Mouse (Mus musculus) liver, embryonic 14.5 days (tissue): ENCODE data around the gene Slc7a5. TPM values are rescaled to one million over a fixed set of nuclear protein-coding genes. Genes with fewer than 3 reads are reported as not detected.
A peak's percentile ranks its signal among the peaks of the same experiment; 100 is the strongest.

Source experiments
- ATAC-seq: fragments of 200-750 bp; cut with Nextera tagmentation; 2 replicates; pipeline ENCODE4 v1.8.0; 2017; ENCODE audit warnings: moderate number of reproducible peaks, mild to moderate bottlenecking, moderate library complexity; ENCODE audit not compliant: insufficient read depth
- DNase-seq, 3 experiments: peaks; one replicate each; pipeline ENCODE4 v3.0.0-alpha.2; 2012 to 2013; ENCODE audit warnings: low read depth in 3 of 3, low spot score in 3 of 3
- H3K27ac ChIP-seq: fragments of 300-500 bp; sonication (generic); 2 replicates; pipeline ENCODE4 v1.5.1; 2014; ENCODE audit warnings: moderate library complexity, mild to moderate bottlenecking, control low read depth, inconsistent platforms
- H3K27me3 ChIP-seq: fragments of 300-500 bp; sonication (generic); 2 replicates; pipeline ENCODE4 v1.6.1; 2014; ENCODE audit warnings: mild to moderate bottlenecking, low read length, moderate library complexity; ENCODE audit not compliant: control insufficient read depth, insufficient read depth
- H3K36me3 ChIP-seq: fragments of 300-500 bp; sonication (generic); replicated peaks from 2 replicates; pipeline ENCODE4 v1.6.1; 2014; ENCODE audit warnings: low read depth; ENCODE audit not compliant: control insufficient read depth, insufficient read depth
- H3K4me1 ChIP-seq, 2 experiments: fragments of 200-500 bp in 1 of 2; fragments of 300-500 bp in 1 of 2; sonication (generic) in 1 of 2; replicated peaks; 2 replicates each; pipeline ENCODE4 v1.6.1; 2012 to 2014; ENCODE audit warnings: antibody characterized with exemption in 1 of 2, inconsistent platforms in 1 of 2, low read length in 1 of 2; ENCODE audit not compliant: control insufficient read depth in 2 of 2, insufficient read depth in 2 of 2
- H3K4me2 ChIP-seq: fragments of 300-500 bp; sonication (generic); 2 replicates; pipeline ENCODE4 v1.6.1; 2014; ENCODE audit warnings: low read depth, mild to moderate bottlenecking, control low read depth, moderate library complexity
- H3K4me3 ChIP-seq, 2 experiments: fragments of 200-500 bp in 1 of 2; fragments of 300-500 bp in 1 of 2; sonication (generic) in 1 of 2; 2 replicates each; pipeline ENCODE4 v1.5.1; 2012 to 2014; ENCODE audit warnings: low read depth in 2 of 2, low read length in 2 of 2, mild to moderate bottlenecking in 2 of 2, control low read depth in 1 of 2, inconsistent platforms in 1 of 2, moderate library complexity in 1 of 2; ENCODE audit not compliant: insufficient read depth in 1 of 2
- H3K9ac ChIP-seq: fragments of 300-500 bp; sonication (generic); replicated peaks from 2 replicates; pipeline ENCODE4 v1.6.1; 2014; ENCODE audit warnings: mild to moderate bottlenecking, control low read depth, moderate library complexity
- H3K9me3 ChIP-seq: fragments of 300-500 bp; sonication (generic); 2 replicates; pipeline ENCODE4 v1.6.1; 2016; ENCODE audit warnings: low read length, mixed read lengths; ENCODE audit not compliant: control insufficient read depth
- CTCF ChIP-seq: IDR thresholded peaks from 2 replicates; pipeline ENCODE4 v1.5.1; 2016; ENCODE audit warnings: antibody characterized with exemption, low read depth, control low read depth
- EP300 ChIP-seq: IDR thresholded peaks from 2 replicates; pipeline ENCODE4 v1.6.1; 2016; ENCODE audit warnings: antibody characterized with exemption, low read depth
- WGBS: fragments of 180-500 bp; shearing (Covaris S2); extraction: QIAGEN DNeasy Blood & Tissue Kit; methylation state at CpG from one replicate; pipeline ENCODE4 v1.1.7; 2014; ENCODE audit not compliant: insufficient replicate concordance; 5-methylcytosine and 5-hydroxymethylcytosine counted together
- polyA plus RNA-seq, 2 experiments: library from polyadenylated mRNA; depleted of rRNA in 1 of 2; stranded (reverse) in 1 of 2; unstranded in 1 of 2; fragments of >200 nt; fragmentation: Nextera tagmentation in 1 of 2; extraction: Ambion mirVana in 1 of 2; gene quantifications; 2 replicates each; pipeline versions ENCODE4 v1.2.1 to v1.2.3; 2012 to 2014

Slc7a5 gene
- polyA plus RNA-seq, 2 experiments: 36.7 to 40.0 TPM

DNA sequence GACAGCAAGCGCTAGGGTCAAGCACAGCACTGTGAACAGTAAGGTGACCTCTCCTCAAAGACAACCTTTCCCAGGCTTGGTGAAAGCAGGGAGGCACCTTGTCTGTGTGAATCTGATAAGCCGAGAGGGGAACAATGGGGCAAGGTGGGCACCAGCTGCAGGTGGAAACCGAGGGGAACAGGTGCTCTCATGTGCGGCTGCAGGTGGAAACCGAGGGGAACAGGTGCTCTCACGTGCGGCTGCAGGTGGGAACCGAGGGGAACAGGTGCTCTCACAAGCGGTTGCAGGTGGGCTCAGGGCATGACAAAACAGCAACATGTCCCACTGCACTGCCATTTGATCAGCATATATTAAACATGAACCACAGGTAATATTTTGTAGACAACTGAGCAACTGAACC, 10.3 kb downstream of the Slc7a5 start:
- Histone ChIP-seq H3K9me3 (no peaks in the 10 kb centered on the region), H3K4me2 (peak overlapping the region; percentile 93), H3K4me1 (peaks cover 44 to 52% of the 10 kb centered on the region in 2 experiments), H3K9ac (peak overlapping the region; percentile 90), H3K27me3 (no peaks in the 10 kb centered on the region), H3K4me3 (peak overlapping the region; percentile 37 to 43; a peak in 1 of 4 replicates), H3K36me3 (peaks cover 38% of the 10 kb centered on the region), H3K27ac (peak overlapping the region; percentile 99)
- no peak for TF ChIP-seq EP300
- TF ChIP-seq CTCF: no peak
- WGBS: 66% methylated on average over 9 of the region's 9 CpGs
- ATAC-seq (no peak), DNase-seq (no peak)

DNA sequence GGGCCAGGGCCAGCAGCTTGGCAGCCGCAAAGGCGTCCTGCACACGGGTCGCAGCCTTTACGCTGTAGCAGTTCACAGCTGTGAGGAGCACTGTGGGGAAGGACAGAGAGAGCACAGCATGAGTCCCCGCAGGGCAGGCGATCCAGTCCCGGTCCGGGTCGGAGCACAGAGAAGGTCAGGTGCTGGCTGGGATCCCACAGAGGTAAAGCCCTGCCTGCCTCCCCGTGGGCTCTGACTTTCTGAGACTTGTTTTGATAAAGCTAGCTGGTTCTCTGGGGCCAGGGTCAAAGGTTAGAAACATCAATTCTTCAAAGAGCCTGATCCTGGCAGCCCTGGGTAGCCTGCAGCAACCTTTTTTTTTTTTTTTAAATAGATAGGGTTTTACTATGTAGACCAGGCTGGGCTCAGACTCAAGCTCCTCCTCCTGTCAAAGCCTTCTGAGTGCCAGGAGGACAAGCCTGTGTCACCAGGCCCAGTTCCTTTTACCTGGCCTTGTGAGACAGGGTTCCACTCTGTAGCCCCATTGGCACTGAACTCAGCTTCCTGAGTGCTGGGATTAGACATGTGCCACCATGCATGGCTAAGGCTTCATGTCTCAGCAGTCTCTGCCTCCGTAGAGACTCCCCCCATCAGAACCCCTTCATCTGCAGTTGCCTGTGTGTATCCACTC, 10.9 kb downstream of the Slc7a5 start:
- no peaks in the 10 kb centered on the region for H3K27me3 ChIP-seq
- H3K4me1 ChIP-seq: peaks cover 43 to 47% of the 10 kb centered on the region in 2 experiments
- TF ChIP-seq CTCF (no peak), EP300 (no peak)
- H3K27ac ChIP-seq: peak overlapping the region; percentile 99
- H3K4me2 ChIP-seq: peak overlapping the region; percentile 93
- ATAC-seq (no peak), DNase-seq (no peak)
- H3K4me3 ChIP-seq: no peak overlapping the region
- peak overlapping the region; percentile 90 for H3K9ac ChIP-seq
- 78% methylated on average over 12 of the region's 12 CpGs for WGBS
- H3K9me3 ChIP-seq: no peaks in the 10 kb centered on the region
- H3K36me3 ChIP-seq: peaks cover 38% of the 10 kb centered on the region

DNA sequence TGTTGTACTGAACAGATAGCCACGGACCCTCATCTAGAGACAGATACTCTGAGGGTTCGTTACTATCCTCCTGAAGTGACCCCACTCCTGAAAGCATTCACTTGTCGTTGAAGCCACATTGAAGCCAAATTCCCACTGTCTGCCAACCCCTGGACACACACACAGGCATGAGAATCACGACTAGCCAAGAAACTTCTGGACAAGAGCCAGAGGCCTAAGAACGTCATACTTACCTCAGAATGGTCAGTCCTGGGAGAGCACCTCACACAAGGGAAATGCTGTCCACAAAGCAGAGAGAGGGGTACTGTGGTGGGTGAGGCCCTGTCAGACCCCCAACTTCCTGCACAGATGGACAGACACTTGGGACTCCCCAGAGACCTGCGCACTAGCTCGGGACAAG, 11.6 kb downstream of the Slc7a5 start:
- Histone ChIP-seq H3K4me3 (no peak overlapping the region), H3K4me1 (peaks cover 36 to 40% of the 10 kb centered on the region in 2 experiments), H3K36me3 (peaks cover 38% of the 10 kb centered on the region), H3K4me2 (peak overlapping the region; percentile 1), H3K27ac (no peak overlapping the region; the same call in 1 of the 2 replicates), H3K9me3 (no peaks in the 10 kb centered on the region), H3K27me3 (no peaks in the 10 kb centered on the region), H3K9ac (no peak overlapping the region)
- DNase-seq: no peak
- ATAC-seq: no peak
- no peak for TF ChIP-seq EP300
- TF ChIP-seq CTCF: no peak
- WGBS: 84% methylated on average over 7 of the region's 7 CpGs

DNA sequence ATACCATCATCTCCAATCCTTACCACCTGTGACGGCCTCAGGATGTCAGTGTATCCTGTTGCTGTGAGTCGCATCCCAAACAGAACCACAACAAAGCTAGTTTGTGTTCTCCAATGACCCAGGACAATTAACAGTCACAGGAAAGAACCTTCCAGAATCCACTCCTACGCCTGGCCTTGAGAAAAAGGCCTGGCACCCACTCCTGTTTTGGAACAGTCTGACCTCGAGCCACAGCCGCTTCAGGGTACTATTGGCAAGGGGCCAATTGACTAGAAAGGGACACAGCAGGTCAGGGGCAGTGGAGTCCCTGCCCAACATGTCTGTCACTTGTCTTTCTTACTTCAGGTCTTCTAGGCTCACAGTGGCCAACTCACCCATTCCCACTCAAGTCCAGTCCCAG, 14.6 kb downstream of the Slc7a5 start:
- peaks cover 12% of the 10 kb centered on the region in 2 experiments for H3K4me1 ChIP-seq
- no peak for ATAC-seq
- no peak for DNase-seq

DNA sequence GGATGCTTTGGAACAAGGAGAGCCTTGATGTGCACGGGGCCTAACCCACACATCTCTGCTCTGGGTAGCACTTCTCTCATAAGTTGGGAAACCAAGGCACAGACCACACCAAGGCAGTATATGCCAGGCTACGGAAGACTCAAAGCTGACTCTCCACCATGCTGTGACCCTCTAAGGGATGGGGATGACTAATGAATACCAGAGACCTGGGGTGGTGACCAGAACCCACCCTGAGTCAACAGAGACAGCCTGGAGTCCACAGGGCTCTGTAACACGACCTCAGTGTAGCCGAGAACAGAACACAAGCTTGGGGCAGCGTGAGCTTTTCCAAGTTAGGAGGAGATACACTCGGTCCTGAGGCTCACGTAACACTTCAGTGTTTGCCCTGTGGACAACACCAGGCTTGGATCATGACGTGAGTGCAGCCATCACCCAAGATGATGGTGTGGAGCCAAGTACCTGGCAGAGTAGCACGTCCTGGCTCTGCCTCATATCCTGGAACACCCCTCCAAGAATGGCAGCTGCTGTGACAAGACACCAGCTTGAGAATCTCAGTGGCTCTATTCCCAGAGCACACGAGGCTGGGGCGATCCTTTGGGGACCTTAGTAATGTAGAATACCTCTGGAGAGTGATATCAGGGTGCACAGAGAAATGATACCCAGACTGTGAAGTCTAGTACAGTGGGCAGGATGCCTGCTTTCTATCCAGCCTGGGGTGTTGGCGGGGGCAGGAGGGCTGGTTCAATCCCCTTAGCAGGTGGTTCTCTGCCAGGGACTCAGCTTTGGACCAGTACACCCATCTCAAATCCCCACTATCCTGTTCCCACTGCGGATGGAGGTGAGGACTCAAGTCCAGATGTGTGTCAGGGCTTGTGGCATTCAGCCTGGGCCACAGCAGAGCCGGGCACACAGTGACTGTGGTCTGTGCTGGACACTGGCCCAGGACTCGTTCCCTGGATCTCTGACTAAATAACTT, 17.4 kb downstream of the Slc7a5 start:
- ATAC-seq (no peak), DNase-seq (no peak)
- no peak overlapping the region for H3K4me3 ChIP-seq
- H3K4me2 ChIP-seq: no peak overlapping the region
- no peak overlapping the region for H3K27ac ChIP-seq
- H3K36me3 ChIP-seq: peaks cover 59% of the 10 kb centered on the region
- TF ChIP-seq CTCF (no peak), EP300 (no peak)
- H3K27me3 ChIP-seq: no peaks in the 10 kb centered on the region
- H3K9ac ChIP-seq: no peak overlapping the region
- H3K4me1 ChIP-seq: no peaks in the 10 kb centered on the region
- no peaks in the 10 kb centered on the region for H3K9me3 ChIP-seq
- WGBS: 85% methylated on average over 15 of the region's 15 CpGs

More for the DNA sequence above, 14.6 kb downstream of the Slc7a5 start:
- Histone ChIP-seq H3K27ac (no peak overlapping the region), H3K27me3 (no peaks in the 10 kb centered on the region), H3K9me3 (no peaks in the 10 kb centered on the region), H3K4me3 (no peak overlapping the region), H3K4me2 (no peak overlapping the region), H3K36me3 (peaks cover 50% of the 10 kb centered on the region), H3K9ac (no peak overlapping the region)
- TF ChIP-seq EP300: no peak
- no peak for TF ChIP-seq CTCF
- WGBS: 91% methylated on average over 5 of the region's 5 CpGs
